Mouse (Mus musculus): ENCODE results near the gene Il24. TPM values are rescaled to one million over a fixed set of nuclear protein-coding genes. Genes with fewer than 3 reads are reported as not detected.

Il24 gene
- polyA plus RNA-seq (2014; fragmentation: Nextera tagmentation; extraction: Ambion mirVana), result not detected in 2 replicates

GRCm38 (mm10) chr1:130887354-130887753 is at the start of gene Il24:
Il24 (minus strand) TSS chr1:130887454.
- Histone ChIP-seq H3K36me3 (ENCODE audit: control insufficient read depth, insufficient read depth, low read length) (no peaks in the 10 kb centered on the region), H3K27me3 (ENCODE audit: control insufficient read depth, insufficient read depth, low read length) (no peaks in the 10 kb centered on the region; the same call in 1 of the 2 replicates), H3K4me1 (ENCODE audit: control insufficient read depth, insufficient read depth, low read length) (no peaks in the 10 kb centered on the region), H3K9me3 (replicated peaks; ENCODE audit: control insufficient read depth, low read length) (no peaks in the 10 kb centered on the region), H3K9ac (ENCODE audit: low read depth, low read length) (no peak within 1 kb of the TSS), H3K27ac (ENCODE audit: low read depth, low read length) (no peak within 1 kb of the TSS), H3K4me2 (no peak within 1 kb of the TSS), H3K4me3 (ENCODE audit: low read depth, low read length) (no peak within 1 kb of the TSS)
- no peak for ATAC-seq (replicated peaks; ENCODE audit: insufficient number of reproducible peaks, low FRiP score, low TSS enrichment)

- no peak overlapping the region for H3K4me2 ChIP-seq
- no peaks in the 10 kb centered on the region for H3K36me3 ChIP-seq (ENCODE audit: control insufficient read depth, insufficient read depth, low read length)
- H3K4me1 ChIP-seq (ENCODE audit: control insufficient read depth, insufficient read depth, low read length), result no peaks in the 10 kb centered on the region
- WGBS (ENCODE audit: insufficient replicate concordance), result 57% methylated on average over 6 of the region's 6 CpGs
- H3K9ac ChIP-seq (ENCODE audit: low read depth, low read length), result no peak overlapping the region
- H3K27me3 ChIP-seq (ENCODE audit: control insufficient read depth, insufficient read depth, low read length), result no peaks in the 10 kb centered on the region
- H3K4me3 ChIP-seq (ENCODE audit: low read depth, low read length), result no peak overlapping the region
- H3K9me3 ChIP-seq (replicated peaks; ENCODE audit: control insufficient read depth, low read length), result no peaks in the 10 kb centered on the region
- no peak for ATAC-seq (replicated peaks; ENCODE audit: insufficient number of reproducible peaks, low FRiP score, low TSS enrichment)
- H3K27ac ChIP-seq (ENCODE audit: low read depth, low read length), result no peak overlapping the region
Observed at GRCm38 (mm10) chr1:130936351-130936750, 49.1 kb upstream of the Il24 start.

- no peak for ATAC-seq (replicated peaks; ENCODE audit: insufficient number of reproducible peaks, low FRiP score, low TSS enrichment)
- Histone ChIP-seq H3K4me1 (ENCODE audit: control insufficient read depth, insufficient read depth, low read length) (no peaks in the 10 kb centered on the region), H3K9ac (ENCODE audit: low read depth, low read length) (no peak overlapping the region), H3K4me3 (ENCODE audit: low read depth, low read length) (no peak overlapping the region), H3K36me3 (ENCODE audit: control insufficient read depth, insufficient read depth, low read length) (no peaks in the 10 kb centered on the region), H3K9me3 (replicated peaks; ENCODE audit: control insufficient read depth, low read length) (no peaks in the 10 kb centered on the region), H3K4me2 (no peak overlapping the region), H3K27me3 (ENCODE audit: control insufficient read depth, insufficient read depth, low read length) (no peaks in the 10 kb centered on the region), H3K27ac (ENCODE audit: low read depth, low read length) (no peak overlapping the region)
Observed at GRCm38 (mm10) chr1:130926484-130926883, 39.2 kb upstream of the Il24 start.

- no peaks in the 10 kb centered on the region for H3K4me1 ChIP-seq (ENCODE audit: control insufficient read depth, insufficient read depth, low read length)
- WGBS (ENCODE audit: insufficient replicate concordance), result 7% methylated on average over 1 of the region's 1 CpGs
Observed at GRCm38 (mm10) chr1:130918323-130918980, 31.2 kb upstream of the Il24 start.

GRCm38 (mm10) chr1:130911401-130912010 is 24.3 kb upstream of the Il24 start, which contains the start of gene Il20:
Il20 (minus strand) TSS chr1:130911451.
- 80% methylated on average over 12 of the region's 12 CpGs for WGBS (ENCODE audit: insufficient replicate concordance)
- Histone ChIP-seq H3K27me3 (ENCODE audit: control insufficient read depth, insufficient read depth, low read length) (no peaks in the 10 kb centered on the region), H3K4me3 (ENCODE audit: low read depth, low read length) (no peak within 1 kb of the TSS), H3K4me2 (no peak within 1 kb of the TSS), H3K9me3 (replicated peaks; ENCODE audit: control insufficient read depth, low read length) (no peaks in the 10 kb centered on the region), H3K27ac (ENCODE audit: low read depth, low read length) (no peak within 1 kb of the TSS), H3K36me3 (ENCODE audit: control insufficient read depth, insufficient read depth, low read length) (no peaks in the 10 kb centered on the region), H3K4me1 (ENCODE audit: control insufficient read depth, insufficient read depth, low read length) (no peaks in the 10 kb centered on the region), H3K9ac (ENCODE audit: low read depth, low read length) (no peak within 1 kb of the TSS)
- ATAC-seq (replicated peaks; ENCODE audit: insufficient number of reproducible peaks, low FRiP score, low TSS enrichment), result no peak

More at GRCm38 (mm10) chr1:130918323-130918980, 31.2 kb upstream of the Il24 start:
- Histone ChIP-seq H3K4me2 (no peak overlapping the region), H3K27me3 (ENCODE audit: control insufficient read depth, insufficient read depth, low read length) (no peaks in the 10 kb centered on the region), H3K4me3 (ENCODE audit: low read depth, low read length) (no peak overlapping the region), H3K27ac (ENCODE audit: low read depth, low read length) (no peak overlapping the region), H3K9ac (ENCODE audit: low read depth, low read length) (no peak overlapping the region), H3K9me3 (replicated peaks; ENCODE audit: control insufficient read depth, low read length) (no peaks in the 10 kb centered on the region), H3K36me3 (ENCODE audit: control insufficient read depth, insufficient read depth, low read length) (no peaks in the 10 kb centered on the region)
- ATAC-seq (replicated peaks; ENCODE audit: insufficient number of reproducible peaks, low FRiP score, low TSS enrichment), result no peak; the same call in 1 of the 2 replicates

- ATAC-seq (replicated peaks; ENCODE audit: insufficient number of reproducible peaks, low FRiP score, low TSS enrichment), result no peak
- Histone ChIP-seq H3K4me1 (ENCODE audit: control insufficient read depth, insufficient read depth, low read length) (no peaks in the 10 kb centered on the region), H3K4me3 (ENCODE audit: low read depth, low read length) (no peak overlapping the region), H3K27me3 (ENCODE audit: control insufficient read depth, insufficient read depth, low read length) (no peaks in the 10 kb centered on the region), H3K36me3 (ENCODE audit: control insufficient read depth, insufficient read depth, low read length) (no peaks in the 10 kb centered on the region), H3K9ac (ENCODE audit: low read depth, low read length) (no peak overlapping the region), H3K4me2 (no peak overlapping the region), H3K27ac (ENCODE audit: low read depth, low read length) (no peak overlapping the region), H3K9me3 (replicated peaks; ENCODE audit: control insufficient read depth, low read length) (no peaks in the 10 kb centered on the region)
- WGBS (ENCODE audit: insufficient replicate concordance), result 65% methylated on average over 7 of the region's 7 CpGs
Observed at GRCm38 (mm10) chr1:130902505-130902904, 15.3 kb upstream of the Il24 start.

- Histone ChIP-seq H3K4me2 (no peak overlapping the region), H3K27ac (ENCODE audit: low read depth, low read length) (no peak overlapping the region), H3K4me1 (ENCODE audit: control insufficient read depth, insufficient read depth, low read length) (no peaks in the 10 kb centered on the region), H3K36me3 (ENCODE audit: control insufficient read depth, insufficient read depth, low read length) (no peaks in the 10 kb centered on the region), H3K9ac (ENCODE audit: low read depth, low read length) (no peak overlapping the region), H3K9me3 (replicated peaks; ENCODE audit: control insufficient read depth, low read length) (no peaks in the 10 kb centered on the region), H3K4me3 (ENCODE audit: low read depth, low read length) (no peak overlapping the region), H3K27me3 (ENCODE audit: control insufficient read depth, insufficient read depth, low read length) (no peaks in the 10 kb centered on the region)
- 43% methylated on average over 6 of the region's 6 CpGs for WGBS (ENCODE audit: insufficient replicate concordance)
- ATAC-seq (replicated peaks; ENCODE audit: insufficient number of reproducible peaks, low FRiP score, low TSS enrichment), result no peak
Observed at GRCm38 (mm10) chr1:130894468-130894867, 7.2 kb upstream of the Il24 start.

GRCm38 (mm10) chr1:130893329-130894040 is 6.2 kb upstream of the Il24 start:
- Histone ChIP-seq H3K9me3 (replicated peaks; ENCODE audit: control insufficient read depth, low read length) (no peaks in the 10 kb centered on the region), H3K9ac (ENCODE audit: low read depth, low read length) (no peak overlapping the region), H3K27me3 (ENCODE audit: control insufficient read depth, insufficient read depth, low read length) (no peaks in the 10 kb centered on the region), H3K4me1 (ENCODE audit: control insufficient read depth, insufficient read depth, low read length) (no peaks in the 10 kb centered on the region), H3K4me2 (no peak overlapping the region), H3K27ac (ENCODE audit: low read depth, low read length) (no peak overlapping the region), H3K4me3 (ENCODE audit: low read depth, low read length) (no peak overlapping the region), H3K36me3 (ENCODE audit: control insufficient read depth, insufficient read depth, low read length) (no peaks in the 10 kb centered on the region)
- no peak for ATAC-seq (replicated peaks; ENCODE audit: insufficient number of reproducible peaks, low FRiP score, low TSS enrichment)
- 71% methylated on average over 9 of the region's 9 CpGs for WGBS (ENCODE audit: insufficient replicate concordance)
